Mouse (Mus musculus) small intestine, adult 2 months (tissue): Measurements from ENCODE around the gene Spns2.

Experiments
- CTCF ChIP-seq: fragments of 200-500 bp; IDR thresholded peaks from 2 replicates; pipeline ENCODE4 v1.5.1; 2012; ENCODE audit warnings: low read depth, mild to moderate bottlenecking, control low read depth, inconsistent platforms, low read length, moderate library complexity, mixed read lengths; ENCODE audit not compliant: insufficient replicate concordance, insufficient read length; ENCODE audit errors: extremely low read depth
- POLR2A ChIP-seq: fragments of 200-500 bp; IDR thresholded peaks from 2 replicates; pipeline ENCODE4 v1.6.1; 2012; ENCODE audit warnings: low read depth, mild to moderate bottlenecking, control low read depth, inconsistent platforms, low read length, moderate library complexity

DNA sequence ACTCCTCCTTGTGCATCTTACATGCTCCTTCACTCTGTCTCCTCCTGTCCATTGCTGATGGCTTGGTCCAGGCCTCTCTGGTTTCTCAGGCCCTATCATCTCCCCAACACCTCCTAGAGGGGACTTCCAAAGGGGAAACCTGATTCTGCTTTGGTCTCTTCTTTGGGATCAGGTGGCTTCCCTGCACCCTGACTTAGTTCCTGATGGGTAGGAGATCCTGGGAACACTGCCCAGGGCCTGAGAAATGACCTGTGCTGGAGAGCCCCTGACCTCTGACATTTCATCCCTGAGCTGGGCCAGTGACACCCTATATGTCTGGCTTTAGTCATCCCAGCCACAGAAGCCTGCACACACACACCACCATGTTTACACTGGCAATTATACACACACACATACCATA is 17.9 kb upstream of the Spns2 start:
- no peak for TF ChIP-seq POLR2A
- TF ChIP-seq CTCF, result no peak
